Mouse (Mus musculus) heart, adult 2 months (tissue): Measurements from ENCODE around the gene Acbd6.

Experiments
- CTCF ChIP-seq: fragments of 200-600 bp; IDR thresholded peaks from 2 replicates; pipeline ENCODE4 v1.8.1; 2022; ENCODE audit warnings: antibody characterized with exemption, mild to moderate bottlenecking, moderate library complexity
- POLR2A ChIP-seq: fragments of 200-500 bp; IDR thresholded peaks from 2 replicates; pipeline ENCODE4 v1.6.1; 2011; ENCODE audit warnings: mild to moderate bottlenecking, low read depth, low read length, control low read depth; ENCODE audit not compliant: insufficient read depth

- no peak for TF ChIP-seq CTCF
- 0 out of 2 replicates have a peak, but pooled peaks have one; percentile 61 for TF ChIP-seq POLR2A
These were observed at the start of gene Acbd6 for GRCm38 (mm10) chr1:155558012-155558842.
